Mouse (Mus musculus) A20 (cell line): ENCODE results near the gene Tfap2a.

Source experiments
- DNase-seq: peaks from one replicate; pipeline ENCODE4 v3.0.0-alpha.2; 2011; ENCODE audit warnings: low read depth, low spot score

Tfap2a gene

DNA sequence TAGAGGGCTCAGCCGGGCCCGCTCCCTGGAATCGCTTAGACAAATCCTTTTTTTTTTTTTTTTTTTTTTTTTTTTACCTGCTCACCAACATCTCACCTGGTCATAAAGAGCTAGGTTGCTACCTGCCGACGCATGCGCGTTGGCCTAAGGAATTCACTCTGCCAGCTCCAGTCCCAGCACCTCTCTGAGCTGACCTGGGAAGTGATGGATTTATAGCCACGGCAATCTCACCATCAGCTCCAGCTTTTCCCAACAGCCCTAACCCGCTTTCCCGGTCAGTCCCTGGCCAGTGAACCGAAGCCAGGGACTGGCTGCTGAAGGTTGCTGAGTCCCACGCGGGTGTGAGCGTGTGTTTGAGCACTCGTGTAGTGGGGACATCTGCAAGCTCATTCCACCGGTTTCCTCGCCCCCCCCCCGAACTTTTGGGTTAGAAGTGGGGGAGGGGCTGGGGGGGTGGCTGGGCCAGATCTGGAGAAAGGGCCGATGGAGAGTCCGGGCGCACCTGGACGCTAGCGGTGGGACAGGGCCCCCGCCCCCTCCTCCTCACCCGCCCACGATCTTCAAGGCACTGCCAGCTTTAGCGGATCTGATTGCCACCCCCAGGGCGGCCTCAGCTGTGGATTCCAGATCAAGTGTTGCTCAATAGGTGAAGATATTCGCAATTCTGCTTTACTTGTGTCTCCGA lies at the start of gene Tfap2a:
TSS of gene Tfap2a (minus strand) at position 181 of the 685 bp plus-strand sequence.
- DNase-seq, result no peak

GRCm38 (mm10) chr13:40784202-40784771 lies 46.1 kb upstream of the Tfap2a start:
- DNase-seq, result peak; percentile 28

DNA sequence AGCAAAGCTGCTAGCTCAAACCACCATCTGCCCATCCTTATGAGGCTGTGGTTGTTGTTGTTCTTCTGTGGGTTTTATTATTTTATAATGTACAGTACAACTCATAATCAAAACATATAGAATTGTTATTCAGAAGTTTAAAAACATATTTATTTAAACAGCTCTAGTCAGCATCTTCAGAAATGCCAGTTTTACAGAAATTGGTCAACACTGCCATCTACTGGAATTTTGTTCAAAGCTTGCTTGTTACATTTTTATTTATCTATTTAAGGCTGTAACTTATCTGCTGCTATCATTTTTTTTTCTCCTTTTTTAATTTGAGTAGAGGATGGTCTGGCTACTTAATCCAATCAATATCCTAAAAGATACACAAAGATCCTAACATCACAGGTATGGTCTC lies 19.8 kb upstream of the Tfap2a start:
- peak; percentile 43 for DNase-seq

- no peak for DNase-seq
Observed at GRCm38 (mm10) chr13:40756356-40756755, 18.2 kb upstream of the Tfap2a start.

DNA sequence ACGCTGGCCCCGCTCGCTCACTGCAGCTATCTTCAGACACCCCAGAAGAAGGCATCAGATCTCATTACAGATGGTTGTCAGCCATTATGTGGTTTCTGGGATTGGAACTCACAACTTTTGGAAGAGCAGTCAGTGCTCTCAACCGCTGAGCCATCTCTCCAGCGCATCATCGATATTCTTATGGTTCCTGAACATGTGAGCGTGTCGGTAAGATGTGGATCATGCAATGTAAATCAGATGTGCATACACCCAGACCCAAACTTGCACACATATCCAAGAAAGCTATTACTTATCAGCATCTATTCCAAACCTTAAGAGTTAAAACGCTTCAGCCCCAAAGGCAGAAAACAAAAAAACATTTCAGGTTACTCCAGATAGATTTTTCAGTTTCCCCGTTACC lies 15.9 kb upstream of the Tfap2a start:
- DNase-seq, result no peak

- DNase-seq, result no peak
Observed at GRCm38 (mm10) chr13:40751889-40752288, 13.7 kb upstream of the Tfap2a start.

GRCm38 (mm10) chr13:40749603-40749905 lies 11.4 kb upstream of the Tfap2a start:
- no peak for DNase-seq

DNA sequence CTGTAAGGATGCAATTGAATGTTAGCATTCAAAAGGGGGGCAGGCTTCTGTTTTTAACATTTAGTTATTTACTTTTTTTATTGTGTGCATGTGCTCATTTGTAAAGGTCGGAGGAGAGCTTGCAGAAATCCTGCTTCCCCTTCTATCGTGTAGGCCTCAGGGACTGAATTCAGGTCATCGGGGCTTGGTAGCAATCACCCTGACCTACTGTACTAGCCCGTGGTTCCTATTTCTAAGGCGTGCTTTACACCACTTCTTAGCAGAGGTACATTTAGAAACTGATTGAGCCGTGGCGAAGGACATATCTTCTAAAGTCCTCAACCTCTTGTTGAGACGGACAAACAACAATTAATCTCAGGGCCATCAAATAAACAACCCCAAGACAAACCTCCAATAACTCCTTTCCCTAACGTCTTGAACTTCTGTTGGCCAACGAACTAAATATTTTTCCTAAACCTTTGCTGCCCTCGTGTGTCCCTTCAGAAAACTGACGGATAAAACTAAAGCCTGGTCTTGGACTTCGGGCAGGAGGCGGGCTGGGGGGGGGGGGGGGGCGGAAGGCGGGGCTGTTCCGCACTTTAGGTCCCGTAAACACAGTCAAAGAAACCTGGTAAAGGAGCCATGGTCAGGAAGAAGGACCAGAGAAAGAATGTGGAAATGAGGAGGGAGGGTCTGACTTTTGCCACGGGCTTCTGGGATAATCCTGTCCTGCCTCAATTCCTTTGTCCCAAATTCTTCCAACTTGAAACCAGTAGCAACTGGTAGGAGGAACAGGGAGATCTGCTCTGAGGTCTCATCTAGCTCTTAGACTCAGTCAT lies 10.8 kb upstream of the Tfap2a start:
- DNase-seq, result peak; percentile 63

- no peak for DNase-seq
Observed at GRCm38 (mm10) chr13:40744111-40744805, 6.1 kb upstream of the Tfap2a start.

GRCm38 (mm10) chr13:40743221-40743620 lies 5.0 kb upstream of the Tfap2a start:
- DNase-seq, result no peak

DNA sequence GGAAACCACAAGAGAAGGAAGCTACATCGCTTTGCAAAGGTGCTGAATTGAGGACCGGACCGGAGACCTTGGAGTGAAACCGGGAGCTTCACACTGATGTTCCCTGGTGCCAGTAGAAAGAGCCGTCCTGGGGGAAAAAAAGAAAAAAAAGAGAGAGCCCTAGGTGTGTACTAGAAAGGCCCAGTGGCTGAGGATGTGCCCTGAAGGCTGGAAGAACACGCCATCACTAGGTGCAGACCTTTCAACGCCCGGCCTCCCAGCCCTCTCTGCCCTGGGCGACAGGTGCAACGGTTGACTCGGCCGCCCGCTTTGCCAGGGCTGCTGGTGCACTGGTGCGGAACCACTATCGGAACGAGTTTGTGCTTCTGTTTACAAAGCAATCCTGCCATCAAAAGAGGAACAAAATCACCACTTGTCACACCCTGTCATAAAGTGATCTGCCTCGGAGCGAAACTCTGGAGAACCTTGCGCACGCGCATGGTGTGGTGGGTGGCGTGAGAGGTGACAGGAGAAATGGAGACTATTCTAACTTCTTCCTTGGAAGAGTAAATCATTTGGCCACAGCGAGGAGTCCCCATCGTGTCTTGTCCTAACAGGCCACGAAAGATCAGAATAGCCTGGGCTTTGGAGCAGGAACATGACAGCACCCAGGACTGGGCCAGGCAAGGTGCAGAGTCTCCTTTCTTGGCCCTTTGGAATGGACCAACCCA lies 3.8 kb upstream of the Tfap2a start:
- DNase-seq, result peak; percentile 83

DNA sequence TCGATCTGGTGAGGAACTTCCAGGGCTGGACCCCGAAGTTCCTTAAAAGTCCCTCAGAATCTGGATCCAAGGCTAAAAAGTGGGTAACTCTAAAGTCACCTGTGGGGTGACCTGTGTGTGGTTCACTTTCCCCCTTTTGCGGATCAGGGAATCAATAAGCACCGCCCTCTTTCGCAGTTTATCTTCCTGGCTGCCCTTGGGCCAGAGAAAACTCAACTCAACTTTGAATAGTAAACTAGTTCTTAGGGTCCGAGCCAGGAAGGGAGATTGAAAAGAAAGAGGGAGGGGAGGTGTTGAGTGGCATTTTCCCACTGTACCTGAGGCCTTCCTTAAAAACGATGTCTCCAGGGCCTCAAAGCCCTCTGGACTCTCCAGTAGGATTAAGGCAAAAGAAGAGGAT lies 3.3 kb upstream of the Tfap2a start:
- no peak for DNase-seq

- no peak for DNase-seq
Observed at GRCm38 (mm10) chr13:40740727-40741360, 2.7 kb upstream of the Tfap2a start.

- no peak for DNase-seq
Observed at GRCm38 (mm10) chr13:40739901-40740300, 1.7 kb upstream of the Tfap2a start.

GRCm38 (mm10) chr13:40739121-40739650 lies 1.0 kb upstream of the Tfap2a start:
- no peak for DNase-seq

DNA sequence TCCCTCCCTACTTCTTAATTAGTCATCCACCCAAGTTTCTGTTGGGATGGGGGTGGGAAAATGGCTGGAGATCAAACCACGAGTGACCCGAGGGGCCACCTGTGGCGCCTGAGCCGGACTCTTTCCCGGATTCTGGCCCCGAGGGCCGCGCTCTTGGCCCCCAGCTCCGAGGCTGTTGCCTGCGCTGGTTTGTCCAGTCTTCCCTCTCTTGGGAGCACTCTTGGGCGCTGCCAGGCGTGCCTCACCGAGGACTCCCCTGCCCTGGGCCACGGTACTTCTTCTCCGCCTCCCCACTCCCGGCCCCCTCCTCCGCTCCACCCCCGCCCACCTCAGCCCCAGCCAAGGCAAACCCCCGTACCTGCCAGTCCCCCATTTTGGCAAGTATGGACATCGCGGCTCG lies 415 bp downstream of the Tfap2a start:
- no peak for DNase-seq

DNA sequence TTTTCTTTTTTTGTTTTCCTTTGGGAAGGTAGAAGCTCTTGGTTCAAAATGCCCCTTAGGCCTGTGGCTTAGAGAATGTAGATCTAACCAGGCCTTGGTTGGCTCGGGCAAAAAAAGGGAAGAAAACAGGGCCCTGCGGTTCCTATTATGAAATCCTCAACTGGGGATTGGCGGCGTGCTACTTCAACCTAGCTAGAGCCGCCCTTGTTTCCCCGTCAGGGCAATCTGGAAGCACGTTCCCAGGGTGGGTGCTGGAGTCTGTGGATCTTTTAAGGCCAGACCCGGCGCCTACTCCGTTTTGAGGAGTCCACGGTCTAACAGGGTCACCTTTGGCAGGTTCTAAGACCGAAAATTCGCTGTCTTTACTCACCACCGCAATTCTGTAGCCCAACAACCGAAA lies 1.1 kb downstream of the Tfap2a start:
- no peak for DNase-seq

DNA sequence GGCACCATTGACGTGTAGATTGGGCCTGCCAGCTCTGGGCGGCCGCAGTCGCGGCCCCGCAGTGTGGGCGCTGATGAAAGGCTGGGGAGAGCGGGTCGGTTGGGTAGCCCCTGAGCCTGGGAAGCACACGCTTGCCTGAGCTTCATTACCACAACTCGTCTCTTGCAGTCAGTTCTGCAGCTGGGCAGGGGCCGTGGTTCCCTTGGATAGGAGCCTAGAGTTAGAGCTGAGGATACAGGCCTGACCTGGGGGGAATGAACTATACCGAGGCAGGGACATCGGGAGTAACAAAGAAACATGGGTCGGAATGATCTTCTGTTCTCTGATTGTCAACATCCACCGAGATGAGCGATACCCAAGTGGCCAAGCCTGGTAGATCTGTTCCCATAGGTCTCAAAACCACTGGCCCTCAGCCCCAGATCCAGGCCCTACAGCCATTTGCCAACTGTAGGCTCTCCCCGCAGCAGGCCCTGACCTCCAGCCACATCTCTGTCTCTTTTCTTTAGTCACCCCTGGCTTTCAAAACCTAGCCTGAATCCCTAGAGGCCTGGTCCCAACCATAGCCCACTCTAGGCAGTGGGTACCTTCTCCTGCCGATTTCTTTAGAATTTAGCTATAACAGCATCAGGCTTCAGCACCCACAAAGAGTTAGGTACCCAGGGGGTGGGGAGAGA lies 1.9 kb downstream of the Tfap2a start:
- DNase-seq, result no peak

DNA sequence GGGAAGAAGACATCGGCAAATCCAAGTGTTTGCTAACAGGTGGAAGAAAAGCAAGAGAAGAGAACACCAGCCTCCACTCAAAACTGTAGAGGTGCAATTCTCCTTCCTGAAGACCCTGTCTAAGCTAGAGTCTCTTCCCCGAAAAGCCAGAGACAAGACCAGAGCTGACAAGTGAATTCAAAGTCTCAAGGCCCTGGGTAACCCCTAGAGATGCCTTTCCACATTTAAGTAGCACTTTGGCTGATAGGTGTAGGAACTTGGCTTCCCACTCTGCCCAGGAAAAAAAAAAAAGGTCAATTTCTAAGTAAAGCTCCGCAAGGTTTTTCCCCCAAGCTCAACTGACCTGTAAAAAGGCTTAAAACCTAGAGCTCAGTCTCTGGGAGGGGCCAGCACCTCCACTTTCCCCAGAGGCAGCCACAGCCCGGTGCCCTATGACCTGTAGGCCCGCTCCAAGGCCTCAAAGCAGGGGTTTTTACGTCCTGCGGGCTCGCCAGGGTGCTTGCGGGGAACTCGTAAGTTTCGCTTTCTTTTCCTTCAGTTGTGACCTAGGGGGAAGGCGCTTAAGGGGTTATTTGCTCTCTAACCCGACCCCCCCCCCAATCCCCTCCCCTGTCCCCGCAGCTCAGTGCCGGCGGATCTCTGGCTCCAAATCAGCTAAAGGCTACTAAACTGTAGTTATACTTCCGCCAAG lies 2.6 kb downstream of the Tfap2a start:
- DNase-seq, result no peak
